Mouse (Mus musculus) cerebellum, adult (tissue): ENCODE results near the gene Olfr685.

Source experiments
- ATAC-seq: cut with Nextera tagmentation; 2 replicates; pipeline ENCODE4 v1.9.2; 2017; ENCODE audit warnings: mild to moderate bottlenecking, moderate library complexity, mixed read lengths; ENCODE audit not compliant: insufficient number of reproducible peaks, low FRiP score, low TSS enrichment

Gene Olfr685

DNA sequence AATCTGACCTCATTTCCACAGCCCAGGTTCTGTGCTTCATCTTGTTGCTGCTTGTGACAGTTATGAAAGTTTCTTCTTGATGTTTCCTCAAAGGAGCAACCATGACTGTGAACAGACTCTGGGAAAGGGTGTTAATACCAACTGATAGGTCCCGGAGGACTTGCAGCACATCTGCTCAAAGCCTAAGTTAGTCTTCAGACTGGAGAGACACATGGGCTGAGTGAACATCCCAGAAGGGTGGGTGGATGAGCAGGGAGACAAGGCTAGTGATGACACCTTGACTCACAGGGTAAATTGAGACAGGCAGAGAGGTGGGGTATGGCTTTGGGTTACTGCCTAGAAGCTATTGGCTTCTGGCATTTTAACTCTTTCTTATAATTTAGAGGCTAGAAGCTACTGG is at the start of gene Olfr685:
Gene Olfr685 (minus strand): TSS at position 101 of the 400 bp plus-strand sequence.
- ATAC-seq, result no peak

DNA sequence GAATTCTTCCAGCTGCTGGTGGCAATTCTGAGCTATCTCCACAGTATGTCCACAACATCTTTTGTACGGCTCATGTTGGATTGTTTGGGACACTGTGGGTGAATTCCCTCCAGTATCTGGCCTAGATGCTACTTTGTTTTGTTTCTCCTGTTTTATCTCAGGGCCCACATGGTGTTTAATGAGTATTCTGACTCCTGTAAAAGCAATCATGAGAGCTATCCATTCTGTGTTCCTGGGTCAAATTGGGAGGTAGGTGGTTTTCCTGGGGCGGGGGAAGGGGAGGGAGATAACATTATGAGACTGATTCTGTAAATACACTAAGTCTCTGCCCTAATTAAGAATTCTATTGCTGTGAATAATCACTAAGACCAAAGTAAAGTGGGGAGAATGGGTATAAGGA is 43.6 kb upstream of the Olfr685 start:
- ATAC-seq, result no peak

GRCm38 (mm10) chr7:105228138-105228537 is 42.3 kb upstream of the Olfr685 start:
- ATAC-seq, result no peak

GRCm38 (mm10) chr7:105226703-105227102 is 40.9 kb upstream of the Olfr685 start:
- ATAC-seq, result no peak

GRCm38 (mm10) chr7:105226072-105226471 is 40.3 kb upstream of the Olfr685 start:
- no peak for ATAC-seq

- no peak for ATAC-seq
These were observed 32.5 kb upstream of the Olfr685 start for GRCm38 (mm10) chr7:105218281-105218680.

DNA sequence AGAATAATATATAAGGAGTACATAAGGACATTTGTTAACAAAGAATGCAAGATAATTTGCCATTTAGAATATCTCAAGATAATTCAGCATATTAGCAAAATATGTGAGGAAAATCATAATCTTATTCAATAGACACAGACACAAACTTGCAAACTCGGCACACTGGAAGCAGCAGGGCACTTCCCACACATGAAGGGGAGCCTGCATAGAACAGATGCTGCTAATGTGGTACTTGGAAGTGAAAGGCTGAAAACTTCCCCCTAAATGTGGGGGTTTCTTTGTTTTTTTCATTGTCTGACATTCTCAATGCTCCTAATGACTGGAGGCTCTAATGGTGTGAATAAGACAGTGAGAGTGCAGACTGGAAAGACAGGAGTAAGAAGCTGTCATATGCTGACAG is 28.9 kb upstream of the Olfr685 start:
- ATAC-seq, result no peak

DNA sequence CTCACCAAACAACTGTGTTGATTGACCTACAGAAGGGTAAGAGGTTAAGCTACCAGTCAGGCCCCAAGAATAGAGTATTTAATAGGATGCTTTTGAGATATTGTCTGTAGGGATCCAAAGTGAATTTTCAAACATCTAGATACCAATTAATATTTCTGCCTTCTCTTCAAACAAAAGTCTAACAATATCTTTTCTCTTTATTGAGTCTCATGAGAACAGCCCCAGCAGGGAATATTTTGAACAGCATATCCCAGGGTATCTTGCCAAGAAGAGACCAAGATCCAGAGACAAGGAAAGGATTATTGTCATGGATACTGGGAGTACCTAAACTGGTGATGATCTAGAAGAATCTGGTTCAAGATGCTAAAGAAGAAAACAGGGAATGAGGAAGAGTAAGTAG is 21.6 kb upstream of the Olfr685 start, which contains the start of gene Olfr686:
Gene Olfr686 (minus strand): TSS at position 101 of the 400 bp plus-strand sequence.
- ATAC-seq, result no peak

GRCm38 (mm10) chr7:105170773-105171172 is 15.0 kb downstream of the Olfr685 start:
- no peak for ATAC-seq

GRCm38 (mm10) chr7:105163553-105163952 is 22.3 kb downstream of the Olfr685 start, which contains the start of gene Olfr684:
Olfr684 (minus strand) TSS chr7:105163653.
- no peak for ATAC-seq

DNA sequence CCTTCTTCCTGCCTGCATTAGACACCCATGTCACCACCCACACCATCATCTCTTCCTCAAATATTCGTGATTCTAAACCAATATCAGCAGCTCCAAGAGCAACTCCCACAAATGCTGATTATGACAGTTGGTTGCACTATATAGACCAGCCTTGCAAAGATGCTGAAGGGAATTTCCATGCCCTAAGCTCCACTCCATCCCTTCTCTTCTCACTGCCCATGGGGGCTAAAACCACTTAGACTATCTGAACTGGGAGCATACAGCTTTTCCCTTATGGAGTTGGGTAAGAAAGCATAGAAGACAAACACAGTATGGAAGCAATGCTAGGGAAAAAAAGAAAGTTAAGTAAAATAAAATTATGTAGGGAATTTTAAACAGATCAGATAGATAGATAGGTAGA is 38.9 kb downstream of the Olfr685 start, which contains the start of gene Olfr683:
Gene Olfr683 (minus strand): TSS at position 101 of the 400 bp plus-strand sequence.
- no peak for ATAC-seq

- ATAC-seq, result no peak
These were observed 44.5 kb downstream of the Olfr685 start for GRCm38 (mm10) chr7:105141275-105141674.
